Mouse (Mus musculus) CH12.LX (cell line): ENCODE measurements around the gene Sacm1l.

ENCODE experiments used
- CTCF ChIP-seq, 2 experiments: IDR thresholded peaks in 1 of 2; conservative IDR thresholded peaks in 1 of 2; 2 replicates each; pipeline ENCODE4 v1.5.1; 2011 to 2012; ENCODE audit warnings: low read depth in 2 of 2, low read length in 2 of 2, improper control_type of control experiment in 1 of 2, inconsistent platforms in 1 of 2, mild to moderate bottlenecking in 1 of 2, moderate library complexity in 1 of 2
- POLR2AphosphoS2 ChIP-seq: IDR thresholded peaks from 2 replicates; pipeline ENCODE4 v1.6.1; 2011; ENCODE audit warnings: low read depth, low read length, improper control_type of control experiment
- RCOR1 ChIP-seq: conservative IDR thresholded peaks from 2 replicates; pipeline ENCODE4 v1.6.1; 2012; ENCODE audit warnings: low read depth, mild to moderate bottlenecking, inconsistent platforms, low read length, improper control_type of control experiment

DNA sequence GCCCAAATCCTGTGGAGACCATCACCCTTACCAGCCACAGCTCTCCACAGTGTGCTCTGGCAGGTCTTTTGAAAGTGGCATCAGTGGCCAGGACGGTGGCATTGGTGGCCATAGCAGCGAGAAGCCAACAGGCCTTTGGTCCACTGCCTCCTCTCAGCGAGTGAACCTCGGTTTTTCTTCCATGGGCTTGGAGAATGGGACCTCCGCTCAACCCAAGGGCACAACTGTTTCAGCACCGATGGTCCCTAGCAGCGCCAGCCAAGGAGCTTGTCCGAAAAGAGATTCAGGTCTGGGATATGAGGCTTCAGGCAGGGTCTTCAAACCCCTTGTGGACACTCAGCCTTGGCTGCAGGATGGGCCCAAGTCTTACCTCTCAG lies 49.7 kb upstream of the Sacm1l start:
- TF ChIP-seq CTCF (conservative IDR thresholded peaks at IDR 0.05 in 1 of 2, IDR thresholded peaks at IDR 0.05 in 1 of 2; ENCODE audit: low read depth in 2 of 2, low read length in 2 of 2) (no peak), POLR2AphosphoS2 (no peak), RCOR1 (no peak)
